In genomic region chr12:81994911-81995667, GRCm38 (mm10) we compare ENCODE assay signal across 20 mouse cellular contexts.
DNase-seq lines count a peak whose midpoint lies in the region; ATAC-seq lines count a peak whose summit lies in the region.
"Had no signal": no experiment of that assay in that cellular context is flagged by ENCODE, and none has a peak within 500 bp of the region (broad histone marks: within the 10 kb centered on the region; RNA-seq: fewer than 3 reads in every experiment).

No protein-coding gene starts in this region.

- H3K9ac ChIP-seq in heart, embryonic 12.5 days, result no peak overlapping the region
- H3K9ac ChIP-seq in stomach, embryonic 15.5 days, result no peak overlapping the region
- H3K9ac ChIP-seq: embryonic facial prominence, embryonic 15.5 days; hindbrain, embryonic 13.5 days had no signal

- peak; percentile 18 to 19 for DNase-seq in cerebellum, adult 18-20 months
- DNase-seq in cerebellum, adult 11 months, result no peak
- DNase-seq in heart, postnatal 14 days, result no peak
- peak; percentile 12 for DNase-seq in lung, postnatal 10 days
- no peak for DNase-seq in lung, postnatal 36 days
- DNase-seq in urinary bladder, postnatal 4 days (ENCODE audit: low spot score in 2 of 2), result no peak
- DNase-seq: gastrocnemius, adult 2 months; kidney, adult 18-20 months; kidney, postnatal 14 days; layer of hippocampus, postnatal 36 days; midbrain, embryonic 14.5 days had no signal

- peak overlapping the region; percentile 6; the same call in 1 of the 2 replicates for H3K27ac ChIP-seq in heart, embryonic 12.5 days (ENCODE audit: poor library complexity, severe bottlenecking)
- H3K27ac ChIP-seq in stomach, embryonic 15.5 days, result peak overlapping the region; percentile 59
- H3K27ac ChIP-seq: embryonic facial prominence, embryonic 15.5 days; gastrocnemius, adult 2 months; hindbrain, embryonic 13.5 days; layer of hippocampus, adult 2 months had no signal

- 79% methylated on average over 20 of the region's 20 CpGs for WGBS in heart, embryonic 12.5 days
- WGBS in stomach, embryonic 15.5 days, result 80% methylated on average over 20 of the region's 20 CpGs

- H3K4me1 ChIP-seq in heart, embryonic 12.5 days (replicated peaks), result 0 out of 2 replicates have a peak, but pooled peaks cover 4% of the 10 kb centered on the region
- peaks cover 4% of the 10 kb centered on the region; the same call in 1 of the 2 replicates for H3K4me1 ChIP-seq in stomach, embryonic 15.5 days
- H3K4me1 ChIP-seq: embryonic facial prominence, embryonic 15.5 days; hindbrain, embryonic 13.5 days had no signal

- H3K9me3 ChIP-seq in heart, embryonic 12.5 days (replicated peaks), result no peaks in the 10 kb centered on the region
- H3K9me3 ChIP-seq in stomach, embryonic 15.5 days, result no peaks in the 10 kb centered on the region
- H3K9me3 ChIP-seq: embryonic facial prominence, embryonic 15.5 days; hindbrain, embryonic 13.5 days had no signal

- intact Hi-C loops in heart, postnatal 14 days (cut with DNase I), result no loop called here

- H3K4me2 ChIP-seq in heart, embryonic 12.5 days, result no peak overlapping the region
- H3K4me2 ChIP-seq in stomach, embryonic 15.5 days, result no peak overlapping the region
- H3K4me2 ChIP-seq: embryonic facial prominence, embryonic 15.5 days; hindbrain, embryonic 13.5 days had no signal

- H3K36me3 ChIP-seq in heart, embryonic 12.5 days, result peaks cover 65% of the 10 kb centered on the region
- peaks cover 20% of the 10 kb centered on the region for H3K36me3 ChIP-seq in stomach, embryonic 15.5 days

- H3K27me3 ChIP-seq in heart, embryonic 12.5 days (replicated peaks), result no peaks in the 10 kb centered on the region
- H3K27me3 ChIP-seq in stomach, embryonic 15.5 days (replicated peaks), result no peaks in the 10 kb centered on the region
- H3K27me3 ChIP-seq: CH12.LX; embryonic facial prominence, embryonic 15.5 days; hindbrain, embryonic 13.5 days had no signal

- 0 out of 2 replicates have a peak, but pooled peaks have one; percentile 9 for ATAC-seq in heart, embryonic 12.5 days (ENCODE audit: insufficient number of reproducible peaks, low FRiP score)
- no peak for ATAC-seq in stomach, embryonic 15.5 days (ENCODE audit: insufficient read depth, low FRiP score, low read depth)
- ATAC-seq: forebrain, embryonic 16.5 days; lung, postnatal 0 days had no signal

- H3K4me3 ChIP-seq in heart, embryonic 12.5 days, result no peak overlapping the region
- no peak overlapping the region for H3K4me3 ChIP-seq in stomach, embryonic 15.5 days (replicated peaks)
- H3K4me3 ChIP-seq: embryonic facial prominence, embryonic 15.5 days; gastrocnemius, adult 2 months; hindbrain, embryonic 13.5 days; layer of hippocampus, adult 2 months; myocyte had no signal

Comparison
In these comparisons a context has a peak if more than half of its experiments do, and no peak if none do; other contexts are left out.
1. DNase-seq: peak in cerebellum, adult 18-20 months (2 of 2) and lung, postnatal 10 days (single experiment); none in cerebellum, adult 11 months (single experiment), heart, postnatal 14 days (0 of 2), lung, postnatal 36 days (single experiment) and urinary bladder, postnatal 4 days (0 of 2).